Mouse (Mus musculus) G1E (cell line): Measurements from ENCODE around the gene Zfp213.

Experiments used
- CTCF ChIP-seq: IDR thresholded peaks from 2 replicates; pipeline ENCODE4 v1.5.1; 2012; ENCODE audit warnings: low read depth, low read length, inconsistent platforms, mixed read lengths
- GATA1 ChIP-seq: IDR thresholded peaks from 2 replicates; pipeline ENCODE4 v1.6.1; 2012; ENCODE audit warnings: borderline replicate concordance, low read length, inconsistent platforms, mixed read lengths
- GATA2 ChIP-seq: IDR thresholded peaks from 2 replicates; pipeline ENCODE4 v1.6.1; 2012; ENCODE audit warnings: low read depth, low read length, inconsistent platforms, borderline replicate concordance
- POLR2AphosphoS5 ChIP-seq: IDR thresholded peaks from 2 replicates; pipeline ENCODE4 v1.6.1; 2012; ENCODE audit warnings: low read depth, low read length, inconsistent platforms; ENCODE audit not compliant: insufficient replicate concordance
- TAL1 ChIP-seq: conservative IDR thresholded peaks from 2 replicates; pipeline ENCODE4 v1.6.1; 2012; ENCODE audit warnings: low read depth, low read length, inconsistent platforms, mixed read lengths

GRCm38 (mm10) chr17:23540106-23540505 is 23.9 kb downstream of the Zfp213 start:
- no peak for TF ChIP-seq CTCF
- TF ChIP-seq TAL1: no peak
- TF ChIP-seq POLR2AphosphoS5: no peak
- TF ChIP-seq GATA1: no peak
- no peak for TF ChIP-seq GATA2
